Mouse (Mus musculus) MEL (cell line): ENCODE results near the gene Ccdc116. TPM values are rescaled to one million over a fixed set of nuclear protein-coding genes. Genes with fewer than 3 reads are reported as not detected.

Source experiments
- DNase-seq: peaks from one replicate; pipeline ENCODE4 v3.0.0; 2011; ENCODE audit warnings: low read depth, low spot score
- H3K27ac ChIP-seq: 2 replicates; pipeline ENCODE4 v1.5.1; 2012; ENCODE audit warnings: low read depth, mild to moderate bottlenecking, control low read depth, low read length, moderate library complexity; ENCODE audit not compliant: control insufficient read depth
- H3K27me3 ChIP-seq, 2 experiments: fragments of 150-350 bp in 1 of 2; sonication (generic) in 1 of 2; 2 replicates each; pipeline ENCODE4 v1.6.1; 2012; ENCODE audit warnings: low read length in 2 of 2, mild to moderate bottlenecking in 2 of 2, improper control_type of control experiment in 1 of 2, moderate library complexity in 1 of 2; ENCODE audit not compliant: insufficient read depth in 2 of 2, control insufficient read depth in 1 of 2
- H3K36me3 ChIP-seq, 2 experiments: 2 replicates each; pipeline ENCODE4 v1.6.1; 2012 to 2014; ENCODE audit warnings: low read length in 2 of 2, improper control_type of control experiment in 1 of 2, inconsistent platforms in 1 of 2, mild to moderate bottlenecking in 1 of 2; ENCODE audit not compliant: insufficient read depth in 2 of 2, control insufficient read depth in 1 of 2
- H3K4me1 ChIP-seq, 2 experiments: fragments of 150-350 bp in 1 of 2; sonication (generic) in 1 of 2; 2 replicates each; pipeline ENCODE4 v1.6.1; 2012; ENCODE audit warnings: low read length in 2 of 2, improper control_type of control experiment in 1 of 2, mild to moderate bottlenecking in 1 of 2; ENCODE audit not compliant: insufficient read depth in 2 of 2, control insufficient read depth in 1 of 2
- H3K4me3 ChIP-seq, 2 experiments: fragments of 150-350 bp in 1 of 2; sonication (generic) in 1 of 2; 2 replicates each; pipeline ENCODE4 v1.5.1; 2012; ENCODE audit warnings: low read depth in 2 of 2, low read length in 2 of 2, mild to moderate bottlenecking in 2 of 2, moderate library complexity in 2 of 2, control low read depth in 1 of 2, improper control_type of control experiment in 1 of 2; ENCODE audit not compliant: control insufficient read depth in 1 of 2, insufficient read depth in 1 of 2
- H3K79me2 ChIP-seq: 2 replicates; pipeline ENCODE4 v1.6.1; 2012; ENCODE audit warnings: mild to moderate bottlenecking, low read length, moderate library complexity; ENCODE audit not compliant: control insufficient read depth, poor library complexity, insufficient read depth
- H3K9ac ChIP-seq: 2 replicates; pipeline ENCODE4 v1.6.1; 2012; ENCODE audit warnings: low read depth, mild to moderate bottlenecking, control low read depth, low read length, moderate library complexity; ENCODE audit not compliant: control insufficient read depth, poor library complexity, severe bottlenecking
- H3K9me3 ChIP-seq: fragments of 150-350 bp; sonication (generic); replicated peaks from 2 replicates; pipeline ENCODE4 v1.6.1; 2012; ENCODE audit warnings: mild to moderate bottlenecking, low read length, improper control_type of control experiment, moderate library complexity; ENCODE audit not compliant: insufficient read depth
- CHD1 ChIP-seq: IDR thresholded peaks from 2 replicates; pipeline ENCODE4 v1.6.1; 2012; ENCODE audit warnings: low read depth, mild to moderate bottlenecking, inconsistent platforms, low read length, improper control_type of control experiment
- CHD2 ChIP-seq: IDR thresholded peaks from 2 replicates; pipeline ENCODE4 v1.6.1; 2011; ENCODE audit warnings: low read length, improper control_type of control experiment
- CTCF ChIP-seq, 3 experiments: IDR thresholded peaks in 2 of 3; conservative IDR thresholded peaks in 1 of 3; 2 replicates each; pipeline ENCODE4 v1.5.1; 2011 to 2012; ENCODE audit warnings: low read length in 3 of 3, low read depth in 2 of 3, mild to moderate bottlenecking in 2 of 3, improper control_type of control experiment in 1 of 3, inconsistent platforms in 1 of 3, mixed read lengths in 1 of 3, moderate library complexity in 1 of 3; ENCODE audit not compliant: control insufficient read depth in 1 of 3, insufficient read depth in 1 of 3, poor library complexity in 1 of 3, severe bottlenecking in 1 of 3
- ELF1 ChIP-seq: IDR thresholded peaks from 2 replicates; pipeline ENCODE4 v1.6.1; 2014; ENCODE audit warnings: low read depth, mild to moderate bottlenecking, inconsistent platforms, low read length, improper control_type of control experiment, moderate library complexity
- EP300 ChIP-seq, 2 experiments: IDR thresholded peaks; 2 replicates each; pipeline ENCODE4 v1.6.1; 2011; ENCODE audit warnings: improper control_type of control experiment in 2 of 2, low read length in 2 of 2, low read depth in 1 of 2, mild to moderate bottlenecking in 1 of 2
- ETS1 ChIP-seq: IDR thresholded peaks from 2 replicates; pipeline ENCODE4 v1.6.1; 2012; ENCODE audit warnings: low read depth, mild to moderate bottlenecking, inconsistent platforms, low read length, improper control_type of control experiment, moderate library complexity
- GATA1 ChIP-seq: IDR thresholded peaks from 2 replicates; pipeline ENCODE4 v1.6.1; 2011; ENCODE audit warnings: low read depth, low read length, improper control_type of control experiment
- HCFC1 ChIP-seq: IDR thresholded peaks from 2 replicates; pipeline ENCODE4 v1.6.1; 2012; ENCODE audit warnings: low read depth, mild to moderate bottlenecking, inconsistent platforms, low read length, improper control_type of control experiment, moderate library complexity
- MAFK ChIP-seq: IDR thresholded peaks from 2 replicates; pipeline ENCODE4 v1.6.1; 2011; ENCODE audit warnings: low read depth, mild to moderate bottlenecking, low read length, improper control_type of control experiment, borderline replicate concordance
- MAX ChIP-seq: IDR thresholded peaks from 2 replicates; pipeline ENCODE4 v1.6.1; 2011; ENCODE audit warnings: low read length, improper control_type of control experiment
- MAZ ChIP-seq: IDR thresholded peaks from 2 replicates; pipeline ENCODE4 v1.6.1; 2012; ENCODE audit warnings: low read depth, mild to moderate bottlenecking, inconsistent platforms, low read length, improper control_type of control experiment
- MXI1 ChIP-seq: IDR thresholded peaks from 2 replicates; pipeline ENCODE4 v1.6.1; 2011; ENCODE audit warnings: mild to moderate bottlenecking, low read depth, low read length, improper control_type of control experiment
- MYB ChIP-seq: IDR thresholded peaks from 2 replicates; pipeline ENCODE4 v1.6.1; 2011; ENCODE audit warnings: mild to moderate bottlenecking, low read depth, low read length, improper control_type of control experiment
- MYC ChIP-seq: IDR thresholded peaks from 2 replicates; pipeline ENCODE4 v1.6.1; 2011; ENCODE audit warnings: low read depth, mild to moderate bottlenecking, low read length, improper control_type of control experiment, moderate library complexity
- NELFE ChIP-seq: IDR thresholded peaks from 2 replicates; pipeline ENCODE4 v1.6.1; 2011; ENCODE audit warnings: low read depth, low read length, improper control_type of control experiment
- POLR2A ChIP-seq, 2 experiments: IDR thresholded peaks; 2 replicates each; pipeline ENCODE4 v1.6.1; 2011 to 2012; ENCODE audit warnings: low read length in 2 of 2, mild to moderate bottlenecking in 2 of 2, control low read depth in 1 of 2, improper control_type of control experiment in 1 of 2, low read depth in 1 of 2, moderate library complexity in 1 of 2; ENCODE audit not compliant: control insufficient read depth in 1 of 2, insufficient read depth in 1 of 2, poor library complexity in 1 of 2
- RCOR1 ChIP-seq: IDR thresholded peaks from 2 replicates; pipeline ENCODE4 v1.6.1; 2012; ENCODE audit warnings: low read depth, mild to moderate bottlenecking, inconsistent platforms, low read length, improper control_type of control experiment
- SIN3A ChIP-seq: IDR thresholded peaks from 2 replicates; pipeline ENCODE4 v1.6.1; 2012; ENCODE audit warnings: low read length, improper control_type of control experiment, inconsistent platforms
- TAL1 ChIP-seq: IDR thresholded peaks from 2 replicates; pipeline ENCODE4 v1.6.1; 2012; ENCODE audit warnings: mild to moderate bottlenecking, inconsistent platforms, low read length, moderate library complexity, mixed read lengths
- TBP ChIP-seq: IDR thresholded peaks from 2 replicates; pipeline ENCODE4 v1.8.0; 2011; ENCODE audit warnings: low read depth, low read length, improper control_type of control experiment
- TCF12 ChIP-seq: IDR thresholded peaks from 2 replicates; pipeline ENCODE4 v1.6.1; 2014; ENCODE audit warnings: low read depth, mild to moderate bottlenecking, inconsistent platforms, low read length, improper control_type of control experiment, moderate library complexity
- UBTF ChIP-seq: IDR thresholded peaks from 2 replicates; pipeline ENCODE4 v1.6.1; 2012; ENCODE audit warnings: low read depth, mild to moderate bottlenecking, inconsistent platforms, low read length, improper control_type of control experiment, moderate library complexity, borderline replicate concordance; ENCODE audit not compliant: insufficient read depth
- USF1 ChIP-seq: IDR thresholded peaks from 2 replicates; pipeline ENCODE4 v1.6.1; 2014; ENCODE audit warnings: low read depth, mild to moderate bottlenecking, inconsistent platforms, low read length, improper control_type of control experiment, moderate library complexity
- ZKSCAN1 ChIP-seq: IDR thresholded peaks from 2 replicates; pipeline ENCODE4 v1.6.1; 2012; ENCODE audit warnings: low read depth, mild to moderate bottlenecking, inconsistent platforms, low read length, improper control_type of control experiment, moderate library complexity
- ZMIZ1 ChIP-seq: IDR thresholded peaks from 2 replicates; pipeline ENCODE4 v1.6.1; 2012; ENCODE audit warnings: low read depth, mild to moderate bottlenecking, inconsistent platforms, low read length, improper control_type of control experiment, moderate library complexity
- ZNF384 ChIP-seq: IDR thresholded peaks from 2 replicates; pipeline ENCODE4 v1.6.1; 2012; ENCODE audit warnings: low read depth, mild to moderate bottlenecking, inconsistent platforms, low read length, improper control_type of control experiment
- polyA plus RNA-seq, 2 experiments: library from polyadenylated mRNA; stranded (reverse) in 1 of 2; unstranded in 1 of 2; fragments of >175 nt in 1 of 2; fragments of >200 nt in 1 of 2; gene quantifications; 2 replicates each; pipeline versions ENCODE4 v1.2.1 to v1.2.4; 2012; ENCODE audit warnings: low replicate concordance in 2 of 2, low read depth in 1 of 2; ENCODE audit not compliant: insufficient read length in 2 of 2, insufficient read depth in 1 of 2, missing spikeins in 1 of 2
- total RNA-seq: library from RNA; depleted of rRNA; stranded (reverse); fragments of 300-350 nt; gene quantifications from 2 replicates; pipeline ENCODE4 v1.2.3, GENCODE M21; 2012

The Ccdc116 gene
- total and polyA plus RNA-seq, 3 experiments, result 4.9 to 7.9 TPM; not detected in 1

DNA sequence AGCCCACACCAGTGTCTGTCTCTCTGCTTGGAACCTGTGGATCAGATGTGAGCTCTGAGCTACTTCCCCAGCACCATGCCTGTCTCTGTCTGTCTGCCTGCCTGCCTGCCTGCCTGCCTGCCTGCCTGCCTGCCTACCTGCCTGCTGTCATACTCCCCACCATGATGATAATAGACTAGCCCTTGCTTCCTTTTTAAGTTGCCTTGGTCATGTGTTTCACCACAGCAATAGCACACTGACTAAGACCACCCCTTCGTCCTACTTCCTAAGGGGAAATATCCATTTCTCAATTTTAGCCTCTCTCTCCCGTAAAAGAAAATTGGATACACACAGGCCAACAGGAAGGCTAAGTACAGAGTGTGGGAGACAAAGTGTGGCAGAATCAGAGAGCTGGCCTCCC is 35.1 kb upstream of the Ccdc116 start:
- Histone ChIP-seq H3K79me2 (peaks cover 59% of the 10 kb centered on the region), H3K4me1 (peaks cover 18 to 23% of the 10 kb centered on the region in 2 experiments), H3K36me3 (peaks cover 20 to 51% of the 10 kb centered on the region in 2 experiments), H3K9ac (no peak overlapping the region), H3K27ac (peak overlapping the region; percentile 43), H3K9me3 (no peaks in the 10 kb centered on the region), H3K4me3 (no peak overlapping the region), H3K27me3 (no peaks in the 10 kb centered on the region)
- DNase-seq, result peak; percentile 42
- TF ChIP-seq ZKSCAN1 (0 out of 2 replicates have a peak, but pooled peaks have one; percentile 26), ETS1 (no peak), MAX (no peak)

DNA sequence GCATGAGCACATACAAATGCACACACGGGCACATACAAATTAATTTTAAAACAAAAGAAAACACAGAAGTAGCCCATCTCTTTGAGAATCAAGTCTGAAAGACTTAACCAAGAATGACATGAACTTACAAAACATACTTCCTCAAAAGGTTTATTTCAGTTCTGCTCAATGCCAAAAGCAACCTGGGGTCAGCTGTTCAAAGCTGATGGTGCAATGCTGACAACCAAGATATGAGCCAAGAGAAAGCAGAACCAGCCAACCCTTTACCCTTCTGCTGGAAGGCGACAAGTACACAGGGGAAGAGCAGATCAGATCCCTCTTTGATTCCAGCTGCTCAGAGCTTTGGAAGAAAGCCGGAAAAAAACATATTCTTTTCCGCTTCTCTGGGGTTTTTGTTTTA is 34.4 kb upstream of the Ccdc116 start:
- Histone ChIP-seq H3K27me3 (no peaks in the 10 kb centered on the region), H3K9ac (no peak overlapping the region), H3K79me2 (peaks cover 59% of the 10 kb centered on the region), H3K9me3 (no peaks in the 10 kb centered on the region), H3K36me3 (peaks cover 17 to 51% of the 10 kb centered on the region in 2 experiments), H3K4me3 (peak overlapping the region in 1 of 2 experiments; percentile 17; a peak in 1 of 4 replicates), H3K4me1 (peaks cover 18 to 23% of the 10 kb centered on the region in 2 experiments), H3K27ac (peak overlapping the region; percentile 63)
- TF ChIP-seq RCOR1, result peak; percentile 87
- 0 out of 2 replicates have a peak, but pooled peaks have one; percentile 66 for TF ChIP-seq CHD1
- TF ChIP-seq ZMIZ1, result no peak
- no peak for TF ChIP-seq POLR2A (IDR thresholded peaks at IDR 0.05; ENCODE audit: control insufficient read depth in 1 of 2, insufficient read depth in 1 of 2, low read depth in 1 of 2, low read length in 2 of 2, poor library complexity in 1 of 2)
- TF ChIP-seq TBP, result peak; percentile 91
- TF ChIP-seq ZKSCAN1, result no peak
- TF ChIP-seq MYC, result peak; percentile 49; the same call in 1 of the 2 replicates
- TF ChIP-seq HCFC1, result peak; percentile 61
- no peak for TF ChIP-seq MYB
- peak; percentile 100 for TF ChIP-seq ETS1
- peak; percentile 41; the same call in 1 of the 2 replicates for TF ChIP-seq MAFK
- TF ChIP-seq ZNF384, result 0 out of 2 replicates have a peak, but pooled peaks have one; percentile 17
- no peak for TF ChIP-seq CHD2
- TF ChIP-seq SIN3A, result peak; percentile 99
- peak; percentile 87 for TF ChIP-seq MXI1
- peak; percentile 89 for TF ChIP-seq GATA1
- no peak for TF ChIP-seq UBTF
- TF ChIP-seq TCF12, result peak; percentile 86
- TF ChIP-seq NELFE, result no peak
- TF ChIP-seq ELF1, result peak; percentile 40
- TF ChIP-seq MAZ, result no peak
- TF ChIP-seq USF1, result peak; percentile 75
- peak; percentile 85 for TF ChIP-seq TAL1
- TF ChIP-seq EP300 (IDR thresholded peaks at IDR 0.05; ENCODE audit: low read depth in 1 of 2, low read length in 2 of 2), result peak; percentile 87 to 92
- no peak for TF ChIP-seq CTCF (IDR thresholded peaks at IDR 0.05 in 2 of 3, conservative IDR thresholded peaks at IDR 0.05 in 1 of 3; ENCODE audit: control insufficient read depth in 1 of 3, insufficient read depth in 1 of 3, low read depth in 2 of 3, low read length in 3 of 3, poor library complexity in 1 of 3, severe bottlenecking in 1 of 3)
- DNase-seq, result peak; percentile 96
